16 mouse cellular contexts compared by ENCODE assay signal in genomic region chr4:137677906-137678305, GRCm38 (mm10). TPM values are rescaled to one million over a fixed set of nuclear protein-coding genes. Genes with fewer than 3 reads are reported as not detected.
DNase-seq lines count a peak whose midpoint lies in the region; ATAC-seq lines count a peak whose summit lies in the region.
"Had no signal": no experiment of that assay in that cellular context is flagged by ENCODE, and none has a peak within 500 bp of the region (broad histone marks: within the 10 kb centered on the region; RNA-seq: fewer than 3 reads in every experiment).

No protein-coding gene starts in this region.

- no peak for ATAC-seq in kidney, embryonic 14.5 days (ENCODE audit: low FRiP score, low TSS enrichment)
- ATAC-seq: forebrain, embryonic 15.5 days; hindbrain, embryonic 16.5 days; lung, postnatal 0 days; midbrain, embryonic 15.5 days had no signal

- H3K4me1 ChIP-seq in kidney, embryonic 14.5 days (ENCODE audit: control insufficient read depth, insufficient read depth, low read length) = peaks cover 6% of the 10 kb centered on the region; the same call in 1 of the 2 replicates

- WGBS in kidney, embryonic 14.5 days = 78% methylated on average over 5 of the region's 5 CpGs

- DNase-seq in gastrocnemius, postnatal 25 days = peak; percentile 50
- DNase-seq in gastrocnemius, postnatal 36 days = no peak
- peak; percentile 32 to 70 for DNase-seq in kidney, postnatal 25 days
- peak; percentile 83 to 91 for DNase-seq in cerebellum, adult 18-20 months
- peak; percentile 89 to 90 for DNase-seq in cerebellum, postnatal 25 days
- DNase-seq in adipocyte (ENCODE audit: low spot score) = no peak
- DNase-seq: adrenal gland, adult 2 months; gastrocnemius, postnatal 10 days; liver, embryonic 13.5 days; right cerebral cortex, postnatal 14 days had no signal

- no peaks in the 10 kb centered on the region for H3K36me3 ChIP-seq in kidney, embryonic 14.5 days (ENCODE audit: control insufficient read depth, insufficient read depth, low read length)
- H3K36me3 ChIP-seq: forebrain, embryonic 15.5 days; kidney, embryonic 15.5 days; liver, embryonic 13.5 days; midbrain, embryonic 15.5 days had no signal

- H3K9me3 ChIP-seq in kidney, embryonic 14.5 days (ENCODE audit: control insufficient read depth, low read length) = no peaks in the 10 kb centered on the region
- H3K9me3 ChIP-seq: forebrain, embryonic 15.5 days; kidney, embryonic 15.5 days; liver, embryonic 13.5 days; midbrain, embryonic 15.5 days had no signal

- H3K27ac ChIP-seq in kidney, embryonic 14.5 days (ENCODE audit: low read depth, low read length) = no peak overlapping the region
- H3K27ac ChIP-seq: forebrain, embryonic 15.5 days; kidney, embryonic 15.5 days; liver, embryonic 13.5 days; midbrain, embryonic 15.5 days had no signal

- no peak overlapping the region for H3K4me3 ChIP-seq in kidney, embryonic 14.5 days (ENCODE audit: low read length)
- H3K4me3 ChIP-seq: forebrain, embryonic 15.5 days; kidney, embryonic 15.5 days; liver, embryonic 13.5 days; midbrain, embryonic 15.5 days had no signal

- H3K27me3 ChIP-seq in kidney, embryonic 14.5 days (ENCODE audit: control insufficient read depth, insufficient read depth, low read length) = peaks cover 31% of the 10 kb centered on the region
- H3K27me3 ChIP-seq: forebrain, embryonic 15.5 days had no signal

- H3K4me2 ChIP-seq in kidney, embryonic 14.5 days (replicated peaks; ENCODE audit: low read depth, low read length) = no peak overlapping the region
- H3K4me2 ChIP-seq: forebrain, embryonic 15.5 days; kidney, embryonic 15.5 days; liver, embryonic 13.5 days; midbrain, embryonic 15.5 days had no signal

- intact Hi-C loops in gastrocnemius, postnatal 36 days (cut with DNase I) = loop anchor here (5.0 kb wide), 1 partner anchor 159 kb away; no protein-coding TSS in a partner anchor

- no peak overlapping the region for H3K9ac ChIP-seq in kidney, embryonic 14.5 days (ENCODE audit: low read depth, low read length)
- H3K9ac ChIP-seq: forebrain, embryonic 15.5 days; kidney, embryonic 15.5 days; liver, embryonic 13.5 days; midbrain, embryonic 15.5 days had no signal

RNA-seq across cellular contexts. Expression of gene Rap1gap, which starts 13.4 kb away (rescaled TPM):
- 1 to 10 TPM; 8.0 to 9.4 TPM for total RNA-seq in gastrocnemius, postnatal 25 days (2021)
- total RNA-seq in gastrocnemius, postnatal 36 days (2021) = 10 to 100 TPM in 1 of 2 experiments, 1 to 10 TPM in 1; 5.4 to 10.7 TPM
- 6.6 and 10.3 TPM in 2 replicates for polyA plus RNA-seq in kidney, embryonic 14.5 days (2014; fragmentation: Nextera tagmentation; extraction: Ambion mirVana)

Comparison
In these comparisons a context has a peak if more than half of its experiments do, and no peak if none do; other contexts are left out.
1. DNase-seq: peak in gastrocnemius, postnatal 25 days (single experiment), kidney, postnatal 25 days (2 of 2), cerebellum, adult 18-20 months (2 of 2) and cerebellum, postnatal 25 days (2 of 2); none in gastrocnemius, postnatal 36 days (0 of 2) and adipocyte (single experiment).